Mouse (Mus musculus) T-cell, adult 66 days (primary cell): ENCODE results near the gene Paqr6. TPM values are rescaled to one million over a fixed set of nuclear protein-coding genes. Genes with fewer than 3 reads are reported as not detected.

ENCODE experiments used
- total RNA-seq, 2 experiments: library from RNA; stranded (reverse); gene quantifications; 3 replicates in 1 of 2; 4 replicates in 1 of 2; pipeline ENCODE4 v1.2.4; 2023

The Paqr6 gene
- 1 to 10 TPM; 4.3 to 5.6 TPM for total RNA-seq

DNA sequence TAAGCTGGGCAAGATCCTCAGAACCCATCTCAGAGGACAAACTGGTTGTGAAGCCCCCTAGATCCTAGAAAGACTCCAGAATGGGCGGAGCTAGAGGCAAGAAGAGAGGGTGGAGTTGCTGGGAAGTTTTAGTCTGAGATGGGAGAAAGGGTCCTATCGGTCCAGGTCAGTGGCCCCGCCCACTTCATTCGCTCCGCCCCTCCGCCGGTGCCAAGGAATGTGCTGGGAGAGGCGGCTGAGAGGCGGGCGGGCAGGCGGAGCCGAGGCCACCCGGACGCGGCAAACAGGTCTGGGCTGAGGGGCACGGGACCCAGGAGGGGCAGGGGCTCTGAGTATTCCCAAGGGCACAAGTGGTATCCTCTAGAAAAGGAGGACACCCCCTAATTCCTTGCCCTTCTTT lies at the start of gene Paqr6:
Gene Paqr6 (plus strand): TSS at position 248 of the 400 bp plus-strand sequence.

DNA sequence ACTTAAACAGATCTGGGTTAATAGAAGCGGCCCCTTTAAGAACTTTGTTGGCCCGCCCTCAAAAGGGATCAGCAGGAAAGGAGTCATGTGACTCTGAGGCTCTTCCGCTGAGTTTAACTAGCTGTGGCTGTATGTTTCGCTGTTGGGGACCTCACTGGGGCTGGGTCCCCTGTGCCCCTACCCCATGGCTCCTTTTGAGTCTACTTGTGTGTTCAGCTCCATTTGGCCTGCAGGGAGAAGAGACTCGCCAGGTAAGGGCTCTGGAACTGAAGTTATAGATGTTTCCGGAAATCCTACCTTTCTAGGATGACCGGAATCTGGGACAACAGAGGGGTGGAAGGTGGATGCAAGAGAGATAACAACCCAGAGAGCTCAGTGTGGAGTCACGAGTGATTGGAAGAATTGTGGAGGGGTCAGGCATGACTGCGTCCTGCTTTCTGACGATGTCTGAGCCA lies 39.4 kb upstream of the Paqr6 start, which contains the start of gene Glmp:
Gene Glmp (plus strand): TSS at position 73 of the 455 bp plus-strand sequence.

DNA sequence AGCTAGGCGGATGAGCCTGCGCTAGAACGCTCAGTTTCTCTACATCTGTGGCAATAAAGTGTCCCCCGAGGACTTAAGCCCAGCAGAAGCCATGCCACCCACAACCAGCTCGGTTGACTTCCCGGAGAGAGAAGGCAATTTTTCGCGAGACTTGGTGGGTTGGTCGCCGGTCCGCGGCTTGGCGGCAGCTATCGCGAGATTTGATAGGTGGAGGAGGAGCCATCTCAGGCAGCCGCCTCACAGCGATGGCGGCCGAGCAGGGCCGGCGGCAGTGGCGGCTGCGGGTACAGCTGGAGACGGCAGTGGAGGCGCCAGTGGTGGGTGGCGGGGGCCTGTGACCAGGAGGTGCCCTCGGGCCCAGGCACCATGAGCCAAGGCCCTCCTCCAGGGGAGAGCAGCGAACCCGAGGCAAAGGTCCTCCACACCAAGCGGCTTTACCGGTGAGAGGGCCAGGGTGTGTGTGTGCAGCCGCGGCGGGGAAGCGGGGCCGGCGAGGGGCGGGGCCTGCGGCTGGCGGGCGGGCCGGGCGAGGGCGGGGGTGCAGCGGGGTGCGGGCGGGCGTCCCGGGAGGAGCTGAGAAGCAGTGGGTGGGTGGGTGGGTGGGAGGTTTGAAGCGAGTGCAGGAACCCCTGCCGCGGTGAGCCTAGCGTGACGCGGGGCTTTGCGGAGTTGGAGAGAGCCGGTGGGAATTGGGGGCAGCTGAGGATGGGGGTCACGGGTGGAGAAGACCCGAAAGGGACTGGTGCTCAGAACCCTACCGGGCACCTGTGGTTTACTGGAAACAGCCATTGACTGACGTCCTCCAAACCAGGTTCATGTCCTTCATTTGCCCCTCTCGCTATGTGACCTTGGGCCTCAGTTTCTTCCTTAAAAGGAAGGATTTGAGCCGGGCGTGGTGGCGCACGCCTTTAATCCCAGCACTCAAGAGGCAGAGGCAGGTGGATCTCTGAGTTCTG lies 28.0 kb upstream of the Paqr6 start, which contains the start of the genes Tmem79 and Smg5:
Gene Tmem79 (minus strand): TSS at position 91 of the 956 bp plus-strand sequence.
Gene Smg5 (plus strand): TSS at position 203 of the 956 bp plus-strand sequence.

DNA sequence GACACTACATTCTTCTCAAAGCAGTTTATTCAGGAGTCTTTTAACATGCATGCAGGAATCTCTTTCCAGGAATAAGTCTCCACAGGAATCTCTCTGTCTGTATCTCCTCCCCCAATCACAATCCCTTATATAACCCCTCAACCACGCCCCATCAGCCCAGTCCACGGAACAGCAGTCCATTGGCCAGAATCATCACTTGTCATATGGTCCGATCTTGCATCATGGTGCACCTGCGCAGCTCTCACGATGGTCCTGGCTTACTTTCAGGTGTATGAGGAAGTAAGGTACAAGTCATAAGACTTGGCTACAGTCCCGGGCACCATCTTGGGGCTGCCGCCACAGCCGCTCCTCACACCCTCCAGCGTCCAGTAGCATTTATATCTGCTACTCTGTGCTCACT lies 8.3 kb downstream of the Paqr6 start, which contains the start of gene Bglap3:
Gene Bglap3 (minus strand): TSS at position 101 of the 400 bp plus-strand sequence.

DNA sequence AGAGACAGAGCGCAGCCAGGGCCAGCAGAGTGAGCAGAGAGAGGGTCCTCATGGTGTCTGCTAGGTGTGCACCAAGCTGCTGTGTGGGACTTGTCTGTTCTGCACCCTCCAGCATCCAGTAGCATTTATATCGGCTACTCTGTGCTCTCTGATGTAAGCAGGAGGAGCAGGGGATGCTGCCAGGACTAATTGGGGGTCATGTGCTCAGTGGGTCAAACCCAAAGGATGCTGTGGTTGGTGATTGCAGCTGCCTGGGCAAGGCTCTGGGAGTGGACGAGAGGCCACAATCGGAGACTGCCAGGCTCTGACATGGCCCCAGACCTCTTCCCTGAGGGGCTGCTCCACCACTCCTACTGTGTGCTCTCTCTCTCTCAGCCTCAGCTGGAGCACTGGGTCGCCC lies 14.2 kb downstream of the Paqr6 start, which contains the start of gene Bglap2:
Gene Bglap2 (minus strand): TSS at position 101 of the 400 bp plus-strand sequence.

DNA sequence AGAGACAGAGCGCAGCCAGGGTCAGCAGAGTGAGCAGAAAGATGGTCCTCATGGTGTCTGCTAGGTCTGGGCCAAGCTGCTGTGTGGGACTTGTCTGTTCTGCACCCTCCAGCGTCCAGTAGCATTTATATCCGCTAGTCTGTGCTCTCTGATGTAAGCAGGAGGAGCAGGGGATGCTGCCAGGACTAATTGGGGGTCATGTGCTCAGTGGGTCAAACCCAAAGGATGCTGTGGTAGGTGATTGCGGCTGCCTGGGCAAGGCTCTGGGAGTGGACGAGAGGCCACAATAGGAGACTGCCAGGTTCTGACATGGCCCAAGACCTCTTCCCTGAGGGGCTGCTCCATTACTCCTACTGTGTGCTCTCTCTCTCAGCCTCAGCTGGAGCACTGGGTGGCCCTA lies 20.0 kb downstream of the Paqr6 start, which contains the start of gene Bglap:
Gene Bglap (minus strand): TSS at position 101 of the 400 bp plus-strand sequence.

DNA sequence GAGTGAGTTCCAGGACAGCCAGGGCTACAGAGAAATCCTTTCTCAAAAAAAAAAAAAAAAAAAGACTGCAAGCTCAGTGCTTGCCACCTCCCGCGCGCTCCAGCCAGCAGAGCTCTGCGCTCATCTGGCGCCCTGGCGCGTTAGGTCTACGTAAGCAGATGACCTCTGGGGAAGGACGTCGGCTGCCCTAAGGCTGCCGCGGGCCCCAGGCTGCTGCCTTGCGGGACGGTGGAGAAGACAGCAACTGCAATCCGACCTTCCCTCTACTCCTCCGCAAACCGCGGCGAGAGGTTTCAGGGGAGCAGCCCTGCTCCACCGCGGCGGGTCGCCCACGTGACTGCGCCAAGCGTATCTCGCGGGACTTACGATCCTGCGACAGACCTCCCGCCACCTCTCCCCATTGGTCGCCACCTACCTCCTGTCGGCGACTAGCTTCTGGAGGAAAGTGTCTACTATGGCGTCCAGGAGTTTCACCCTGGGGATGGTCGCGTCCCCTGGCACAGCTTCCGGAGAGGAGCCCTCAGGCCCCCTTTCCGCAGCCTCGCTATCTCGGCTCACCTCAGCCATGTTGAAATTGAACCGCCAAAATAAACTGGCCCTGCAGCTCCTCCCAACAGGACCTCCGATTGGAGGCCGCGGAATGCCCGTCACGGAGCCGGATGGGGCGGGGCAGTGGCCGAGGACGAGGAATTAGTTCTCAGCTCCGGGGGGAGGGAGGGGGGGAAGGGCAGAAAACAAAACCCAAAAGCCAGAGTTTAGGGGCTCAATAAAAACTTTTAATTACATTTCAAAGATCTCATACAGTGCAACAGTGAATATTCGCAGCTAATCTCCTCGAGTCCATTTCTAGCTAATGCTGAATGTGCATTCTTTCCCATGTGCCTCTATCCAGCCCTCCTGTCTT lies 45.6 kb downstream of the Paqr6 start, which contains the start of gene Pmf1:
Gene Pmf1 (minus strand): TSS at position 591 of the 904 bp plus-strand sequence.

Other genes with a start within 250 kb of the Paqr6 start
- gene Mef2d, start 222.2 kb upstream of the Paqr6 start, total RNA-seq, result 100 to 1,000 TPM; 241 to 255 TPM
- gene Rhbg, start 109.9 kb upstream of the Paqr6 start, total RNA-seq, result not detected
- not detected for gene Gm38392, start 77.4 kb upstream of the Paqr6 start, total RNA-seq
- gene Tsacc, start 67.6 kb upstream of the Paqr6 start, total RNA-seq, result 1 to 10 TPM; 5.4 to 7.0 TPM
- 100 to 1,000 TPM; 193 to 228 TPM for gene Cct3, start 67.5 kb upstream of the Paqr6 start, total RNA-seq
- gene Glmp, start 39.6 kb upstream of the Paqr6 start, total RNA-seq, result 100 to 1,000 TPM; 118 to 124 TPM
- gene Tmem79, start 28.4 kb upstream of the Paqr6 start, total RNA-seq, result 1 to 10 TPM in 1 of 2 experiments, not detected in 1; 1.4 TPM
- 100 to 1,000 TPM; 129 to 142 TPM for gene Smg5, start 28.3 kb upstream of the Paqr6 start, total RNA-seq
- gene Bglap3, start 8.2 kb downstream of the Paqr6 start, total RNA-seq, result not detected
- not detected for gene Bglap2, start 14.1 kb downstream of the Paqr6 start, total RNA-seq
- gene Bglap, start 19.9 kb downstream of the Paqr6 start, total RNA-seq, result not detected
- gene Pmf1, start 45.7 kb downstream of the Paqr6 start, total RNA-seq, result 10 to 100 TPM; 35.0 to 39.0 TPM
- gene Slc25a44, start 60.6 kb downstream of the Paqr6 start, total RNA-seq, result 10 to 100 TPM; 15.6 to 16.2 TPM
- gene Sema4a, start 96.6 kb downstream of the Paqr6 start, total RNA-seq, result 100 to 1,000 TPM; 119 to 140 TPM
- gene Lmna, start 145.4 kb downstream of the Paqr6 start, total RNA-seq, result 1 to 10 TPM; 3.8 to 6.3 TPM
- 1 to 10 TPM; 3.1 to 3.2 TPM for gene Mex3a, start 167.8 kb downstream of the Paqr6 start, total RNA-seq
- gene Rab25, start 183.7 kb downstream of the Paqr6 start, total RNA-seq, result 1 to 10 TPM in 1 of 2 experiments, not detected in 1; 1.3 TPM
- 10 to 100 TPM; 86.4 to 87.7 TPM for gene Lamtor2, start 188.5 kb downstream of the Paqr6 start, total RNA-seq
- 10 to 100 TPM; 54.5 to 55.8 TPM for gene Ubqln4, start 189.2 kb downstream of the Paqr6 start, total RNA-seq
- gene Ssr2, start 211.3 kb downstream of the Paqr6 start, total RNA-seq, result 10 to 100 TPM; 68.8 to 75.7 TPM
- gene Arhgef2, start 241.4 kb downstream of the Paqr6 start, total RNA-seq, result 100 to 1,000 TPM; 181 to 203 TPM